Mouse (Mus musculus) midbrain, embryonic 15.5 days (tissue): Measurements from ENCODE around the gene Nedd9. TPM values are rescaled to one million over a fixed set of nuclear protein-coding genes. Genes with fewer than 3 reads are reported as not detected.
A peak's percentile ranks its signal among the peaks of the same experiment; 100 is the strongest.
"Not testable (repeated sequence)": the region's sequence is repeated elsewhere in the genome, so short reads cannot be mapped to it uniquely, and the experiment has no call there.

Source experiments
- ATAC-seq: fragments of 200-750 bp; cut with Nextera tagmentation; replicated peaks from 2 replicates; pipeline ENCODE4 v1.8.0; 2017; ENCODE audit warnings: moderate TSS enrichment
- H3K27ac ChIP-seq: fragments of 300-500 bp; sonication (generic); 2 replicates; pipeline ENCODE4 v1.5.1; 2015; ENCODE audit warnings: mild to moderate bottlenecking, inconsistent platforms
- H3K27me3 ChIP-seq: fragments of 300-500 bp; sonication (generic); replicated peaks from 2 replicates; pipeline ENCODE4 v1.6.1; 2015; ENCODE audit warnings: inconsistent platforms
- H3K36me3 ChIP-seq: fragments of 300-500 bp; sonication (generic); replicated peaks from 2 replicates; pipeline ENCODE4 v1.6.1; 2015; ENCODE audit warnings: inconsistent platforms
- H3K4me1 ChIP-seq: fragments of 300-500 bp; sonication (generic); 2 replicates; pipeline ENCODE4 v1.6.1; 2015; ENCODE audit warnings: inconsistent platforms
- H3K4me2 ChIP-seq: fragments of 300-500 bp; sonication (generic); 2 replicates; pipeline ENCODE4 v1.6.1; 2015; ENCODE audit warnings: inconsistent platforms, mild to moderate bottlenecking, moderate library complexity
- H3K4me3 ChIP-seq: fragments of 300-500 bp; sonication (generic); 2 replicates; pipeline ENCODE4 v1.5.1; 2015; ENCODE audit warnings: mild to moderate bottlenecking, inconsistent platforms
- H3K9ac ChIP-seq: fragments of 300-500 bp; sonication (generic); 2 replicates; pipeline ENCODE4 v1.6.1; 2015; ENCODE audit warnings: mild to moderate bottlenecking, inconsistent platforms
- H3K9me3 ChIP-seq: fragments of 300-500 bp; sonication (generic); 2 replicates; pipeline ENCODE4 v1.6.1; 2016; ENCODE audit warnings: inconsistent platforms
- WGBS: fragments of 180-500 bp; shearing (Covaris S2); methylation state at CpG from one replicate; pipeline ENCODE4 v1.1.7; 2015; ENCODE audit warnings: mixed read lengths; 5-methylcytosine and 5-hydroxymethylcytosine counted together
- polyA plus RNA-seq: library from polyadenylated mRNA; unstranded; fragments of >200 nt; fragmentation: Nextera tagmentation; extraction: Ambion mirVana; gene quantifications from 2 replicates; pipeline ENCODE4 v1.2.1, GENCODE M21; 2015

Gene Nedd9
- polyA plus RNA-seq, 1 experiment from 2014 or later: 13.3 TPM

DNA sequence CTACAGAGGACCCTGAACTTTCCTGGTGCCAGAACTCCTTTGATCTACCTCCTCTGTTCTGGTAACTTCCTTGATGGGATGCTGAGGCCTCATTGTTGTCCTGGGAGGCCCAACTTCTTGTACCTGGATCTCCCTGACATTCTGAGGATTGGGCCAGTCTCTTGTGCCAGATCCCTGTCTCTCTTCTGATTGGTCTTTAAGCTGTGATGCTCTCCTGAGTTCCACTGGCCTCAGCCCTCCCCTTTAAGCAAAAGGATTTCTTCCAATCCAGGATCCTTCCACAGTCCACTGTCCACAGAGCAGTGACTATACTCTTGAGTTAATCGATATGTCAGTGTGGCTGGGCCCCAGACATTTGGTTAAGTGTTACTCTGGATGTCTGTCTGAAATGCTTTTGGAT lies 112.3 kb downstream of the Nedd9 start:
- H3K36me3 ChIP-seq: no peaks in the 10 kb centered on the region
- H3K27me3 ChIP-seq: no peaks in the 10 kb centered on the region
- H3K9me3 ChIP-seq: no peaks in the 10 kb centered on the region
- no peak overlapping the region for H3K27ac ChIP-seq
- H3K9ac ChIP-seq: no peak overlapping the region
- 88% methylated on average over 1 of the region's 1 CpGs for WGBS
- no peak overlapping the region for H3K4me3 ChIP-seq
- no peaks in the 10 kb centered on the region for H3K4me1 ChIP-seq
- H3K4me2 ChIP-seq: no peak overlapping the region
- no peak for ATAC-seq

DNA sequence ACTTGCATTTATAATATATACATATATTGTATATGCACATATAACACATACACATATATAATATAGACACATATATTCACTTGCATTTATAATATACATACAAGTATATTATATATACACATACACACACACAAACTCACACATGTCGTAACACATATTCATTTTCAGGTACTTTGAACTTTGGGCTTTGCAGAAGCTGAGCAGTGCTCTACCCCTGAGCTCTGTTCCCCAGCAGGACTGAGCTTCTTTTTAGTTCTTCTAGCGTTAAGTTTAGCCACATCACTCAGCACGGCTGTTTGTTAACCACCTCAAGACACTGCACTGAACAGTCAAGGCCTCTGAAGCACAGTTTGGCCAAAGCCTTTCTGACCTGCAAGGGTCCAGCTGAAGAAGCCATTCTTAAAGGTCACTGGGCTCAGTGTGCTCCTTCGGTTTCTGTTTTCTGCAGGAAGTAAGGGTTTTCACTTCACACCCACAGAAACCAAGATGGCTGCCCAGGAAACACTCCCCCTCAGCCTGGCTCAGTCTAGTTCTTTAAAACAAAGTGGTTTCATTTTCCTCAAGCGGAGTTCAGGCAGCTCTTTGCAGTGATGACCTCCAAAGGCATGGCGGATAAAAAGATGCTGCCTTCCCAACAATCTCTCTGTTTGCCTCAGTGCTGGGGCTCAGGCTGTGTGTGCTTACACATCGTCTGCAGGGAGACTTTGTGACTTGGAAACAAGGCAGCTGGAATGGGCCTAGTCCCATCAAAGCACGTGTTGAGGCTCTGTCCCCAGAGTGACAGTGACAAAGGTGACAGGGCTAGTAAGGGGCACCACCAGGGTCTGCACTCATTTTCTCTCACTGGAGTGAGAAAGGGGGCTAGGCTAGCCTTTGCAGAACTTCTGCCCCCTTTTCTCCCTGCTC lies 114.4 kb downstream of the Nedd9 start:
- H3K4me3 ChIP-seq: no peak overlapping the region
- WGBS: 77% methylated on average over 8 of the region's 8 CpGs
- H3K4me2 ChIP-seq: no peak overlapping the region
- H3K9ac ChIP-seq: no peak overlapping the region
- H3K27me3 ChIP-seq: no peaks in the 10 kb centered on the region
- ATAC-seq: no peak
- no peaks in the 10 kb centered on the region for H3K4me1 ChIP-seq
- H3K36me3 ChIP-seq: no peaks in the 10 kb centered on the region
- no peak overlapping the region for H3K27ac ChIP-seq
- H3K9me3 ChIP-seq: no peaks in the 10 kb centered on the region

DNA sequence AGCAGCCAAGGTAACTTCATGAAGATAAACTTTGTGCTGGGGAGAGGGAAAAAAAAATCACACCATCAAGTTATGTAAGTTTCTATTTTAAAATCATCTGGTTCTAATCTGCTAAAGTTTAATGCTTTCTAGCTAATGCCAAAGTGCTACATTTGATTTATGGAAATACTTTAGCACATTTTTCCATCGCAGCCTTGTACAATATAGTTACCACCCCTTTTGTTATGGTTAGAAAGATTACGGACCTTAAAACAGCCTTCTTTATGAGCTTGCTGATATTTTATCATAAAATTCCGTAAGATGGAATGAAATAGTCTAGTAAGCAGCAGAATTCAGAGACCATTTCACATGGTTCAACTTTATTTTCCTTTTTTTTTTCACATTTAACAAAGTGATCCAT lies 115.6 kb downstream of the Nedd9 start:
- Histone ChIP-seq H3K36me3 (no peaks in the 10 kb centered on the region), H3K4me2 (no peak overlapping the region), H3K4me3 (no peak overlapping the region), H3K9me3 (no peaks in the 10 kb centered on the region), H3K9ac (no peak overlapping the region), H3K4me1 (no peaks in the 10 kb centered on the region), H3K27me3 (no peaks in the 10 kb centered on the region), H3K27ac (no peak overlapping the region)
- 89% methylated on average over 3 of the region's 3 CpGs for WGBS
- ATAC-seq: no peak

DNA sequence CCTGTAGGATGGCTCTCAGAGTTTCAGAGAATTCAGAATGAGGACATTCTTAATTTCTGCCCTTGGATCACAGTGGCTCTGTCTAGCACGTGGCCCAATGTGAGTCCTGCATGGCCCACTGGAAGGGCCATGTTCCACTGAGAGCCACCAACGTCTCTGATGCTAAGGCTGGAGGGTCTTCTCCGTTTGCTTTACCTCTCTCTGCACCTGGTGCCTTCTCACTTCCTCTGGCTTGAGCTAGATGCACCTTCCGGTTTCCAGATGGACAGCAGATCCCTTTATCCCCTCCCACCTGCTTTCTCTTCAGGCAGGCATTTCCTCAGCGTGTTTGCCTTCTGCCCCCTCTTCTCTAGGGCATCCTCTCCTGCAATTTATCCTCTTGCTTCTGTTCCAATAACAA lies 118.5 kb downstream of the Nedd9 start:
- 89% methylated on average over 5 of the region's 5 CpGs for WGBS
- no peak overlapping the region for H3K4me3 ChIP-seq
- H3K4me2 ChIP-seq: no peak overlapping the region
- no peaks in the 10 kb centered on the region for H3K9me3 ChIP-seq
- no peak overlapping the region for H3K27ac ChIP-seq
- H3K36me3 ChIP-seq: no peaks in the 10 kb centered on the region
- no peaks in the 10 kb centered on the region for H3K4me1 ChIP-seq
- no peak overlapping the region for H3K9ac ChIP-seq
- no peak for ATAC-seq
- H3K27me3 ChIP-seq: no peaks in the 10 kb centered on the region

DNA sequence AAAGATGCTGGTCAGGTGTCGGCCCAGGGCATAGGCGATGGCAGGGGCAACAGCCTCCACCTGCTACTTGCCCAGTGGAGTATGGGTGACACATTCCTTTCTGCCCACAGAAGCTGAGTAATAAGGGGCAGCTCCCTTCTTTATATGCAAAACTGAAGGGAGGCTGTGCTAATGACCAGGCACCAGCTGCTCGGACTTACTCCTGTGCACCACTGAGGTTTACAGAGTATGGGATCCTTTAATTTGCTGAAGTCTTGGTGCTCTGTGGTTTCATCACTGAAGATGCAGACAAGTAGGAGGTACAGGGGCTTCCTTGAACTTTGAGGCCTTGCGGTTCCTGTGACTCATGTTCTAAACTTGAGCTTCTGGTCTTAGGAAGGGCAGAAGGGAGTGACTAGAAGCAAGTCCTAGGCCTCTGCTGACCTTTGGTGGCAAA lies 120.0 kb downstream of the Nedd9 start:
- Histone ChIP-seq H3K9ac (no peak overlapping the region), H3K27ac (no peak overlapping the region), H3K4me1 (no peaks in the 10 kb centered on the region), H3K4me2 (no peak overlapping the region), H3K4me3 (no peak overlapping the region), H3K27me3 (no peaks in the 10 kb centered on the region), H3K36me3 (no peaks in the 10 kb centered on the region), H3K9me3 (no peaks in the 10 kb centered on the region)
- WGBS: 83% methylated on average over 4 of the region's 4 CpGs
- no peak for ATAC-seq

DNA sequence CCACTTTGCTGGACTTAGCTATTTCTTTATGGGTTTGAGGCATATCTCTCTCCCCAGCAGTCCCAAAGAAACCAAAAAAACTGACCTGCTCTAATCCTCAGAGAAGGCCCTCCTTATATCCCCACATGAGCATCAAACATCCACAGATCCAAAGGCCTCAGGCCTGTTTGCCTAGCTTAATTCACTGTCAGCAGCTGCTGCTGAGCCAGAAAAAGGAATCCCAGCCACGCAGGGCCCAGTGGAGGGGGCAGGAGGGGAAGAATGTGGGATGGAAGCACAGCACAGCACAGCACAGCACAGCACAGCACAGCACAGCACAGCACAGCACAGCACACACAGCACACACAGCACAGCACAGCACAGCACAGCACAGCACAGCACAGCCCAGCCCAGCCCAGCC lies 120.6 kb downstream of the Nedd9 start:
- H3K27ac ChIP-seq, H3K4me1 ChIP-seq, H3K9ac ChIP-seq, H3K4me2 ChIP-seq, H3K27me3 ChIP-seq, ATAC-seq, H3K36me3 ChIP-seq, H3K9me3 ChIP-seq, H3K4me3 ChIP-seq: not testable (repeated sequence)
- WGBS: 8% methylated on average over 1 of the region's 1 CpGs

DNA sequence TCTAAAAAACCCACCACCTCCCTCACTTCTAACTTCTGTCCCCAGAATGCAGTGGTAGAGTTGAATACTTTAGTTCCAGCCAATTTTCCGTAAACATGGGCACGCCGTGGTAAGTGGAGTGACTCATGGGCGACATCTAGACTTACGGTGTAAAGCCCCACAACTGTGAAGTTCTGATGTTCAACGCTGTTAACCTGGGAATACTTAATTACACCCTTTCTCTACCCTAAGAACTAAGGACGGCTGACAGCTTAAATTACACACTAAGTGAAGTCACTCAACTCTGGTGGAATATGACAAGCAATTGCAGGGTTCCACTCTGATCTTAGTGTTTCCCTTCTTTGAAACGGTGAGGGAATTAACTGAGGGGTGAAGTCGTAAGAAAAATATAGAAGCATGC lies 122.9 kb downstream of the Nedd9 start:
- H3K36me3 ChIP-seq: no peaks in the 10 kb centered on the region
- no peak overlapping the region for H3K4me3 ChIP-seq
- WGBS: 83% methylated on average over 9 of the region's 9 CpGs
- no peak overlapping the region for H3K4me2 ChIP-seq
- no peaks in the 10 kb centered on the region for H3K9me3 ChIP-seq
- H3K27me3 ChIP-seq: 0 out of 2 replicates have a peak, but pooled peaks cover 6% of the 10 kb centered on the region
- H3K27ac ChIP-seq: no peak overlapping the region
- H3K4me1 ChIP-seq: peaks cover 12% of the 10 kb centered on the region
- no peak for ATAC-seq
- no peak overlapping the region for H3K9ac ChIP-seq

DNA sequence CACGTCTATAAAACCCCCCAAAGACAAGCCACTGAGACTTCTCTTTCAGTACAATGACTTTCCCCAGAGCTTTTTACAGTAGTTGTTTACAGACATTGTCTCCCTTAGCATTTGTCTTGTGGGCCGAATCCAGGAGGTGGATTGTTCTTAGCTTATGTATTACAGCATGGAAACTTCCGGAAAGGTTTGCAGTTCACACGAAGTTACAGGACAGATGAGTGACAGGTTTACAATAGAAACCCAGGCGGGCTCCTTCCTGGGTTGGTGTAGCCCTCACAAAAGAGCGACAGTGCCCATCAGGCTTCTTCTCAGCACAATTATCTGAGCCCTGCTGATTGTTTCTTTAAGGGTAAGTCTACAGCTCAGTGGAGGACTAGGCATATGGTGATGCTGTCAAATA lies 124.3 kb downstream of the Nedd9 start:
- H3K27me3 ChIP-seq: 0 out of 2 replicates have a peak, but pooled peaks cover 6% of the 10 kb centered on the region
- H3K4me3 ChIP-seq: no peak overlapping the region
- WGBS: 59% methylated on average over 6 of the region's 6 CpGs
- H3K36me3 ChIP-seq: no peaks in the 10 kb centered on the region
- no peak overlapping the region for H3K4me2 ChIP-seq
- peaks cover 17% of the 10 kb centered on the region for H3K4me1 ChIP-seq
- no peak overlapping the region for H3K27ac ChIP-seq
- no peak overlapping the region for H3K9ac ChIP-seq
- no peak for ATAC-seq
- no peaks in the 10 kb centered on the region for H3K9me3 ChIP-seq

DNA sequence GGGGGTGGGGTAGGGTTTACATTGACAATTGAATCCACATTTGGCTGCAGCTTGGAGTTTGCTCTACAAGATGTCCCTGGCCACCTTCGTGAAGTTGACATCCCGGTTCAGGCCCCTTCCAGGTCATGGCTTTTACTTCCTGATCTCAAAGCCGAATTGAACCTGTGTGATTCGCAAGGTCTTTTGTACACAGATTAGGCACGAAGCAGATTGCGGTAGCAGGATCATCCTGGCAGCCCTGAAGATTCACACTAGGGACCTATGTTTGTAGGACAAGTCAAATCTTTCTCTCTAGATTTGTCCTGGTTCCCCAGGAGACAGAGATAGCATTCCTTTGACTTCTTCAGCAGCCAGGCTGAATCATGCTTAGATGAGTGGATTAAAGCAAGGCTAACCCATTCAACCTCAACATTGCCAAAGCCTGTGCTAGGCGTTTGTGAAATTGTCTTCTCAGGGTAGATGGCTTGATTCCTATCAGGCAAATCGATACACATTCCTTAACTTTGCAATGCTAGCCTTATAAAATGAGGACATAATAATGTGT lies 126.8 kb downstream of the Nedd9 start:
- Histone ChIP-seq H3K27me3 (0 out of 2 replicates have a peak, but pooled peaks cover 6% of the 10 kb centered on the region), H3K36me3 (no peaks in the 10 kb centered on the region), H3K9me3 (no peaks in the 10 kb centered on the region), H3K9ac (no peak overlapping the region), H3K4me3 (no peak overlapping the region), H3K27ac (no peak overlapping the region), H3K4me1 (peaks cover 29% of the 10 kb centered on the region), H3K4me2 (peak overlapping the region; percentile 67; the same call in 1 of the 2 replicates)
- ATAC-seq: no peak
- 12% methylated on average over 8 of the region's 8 CpGs for WGBS

DNA sequence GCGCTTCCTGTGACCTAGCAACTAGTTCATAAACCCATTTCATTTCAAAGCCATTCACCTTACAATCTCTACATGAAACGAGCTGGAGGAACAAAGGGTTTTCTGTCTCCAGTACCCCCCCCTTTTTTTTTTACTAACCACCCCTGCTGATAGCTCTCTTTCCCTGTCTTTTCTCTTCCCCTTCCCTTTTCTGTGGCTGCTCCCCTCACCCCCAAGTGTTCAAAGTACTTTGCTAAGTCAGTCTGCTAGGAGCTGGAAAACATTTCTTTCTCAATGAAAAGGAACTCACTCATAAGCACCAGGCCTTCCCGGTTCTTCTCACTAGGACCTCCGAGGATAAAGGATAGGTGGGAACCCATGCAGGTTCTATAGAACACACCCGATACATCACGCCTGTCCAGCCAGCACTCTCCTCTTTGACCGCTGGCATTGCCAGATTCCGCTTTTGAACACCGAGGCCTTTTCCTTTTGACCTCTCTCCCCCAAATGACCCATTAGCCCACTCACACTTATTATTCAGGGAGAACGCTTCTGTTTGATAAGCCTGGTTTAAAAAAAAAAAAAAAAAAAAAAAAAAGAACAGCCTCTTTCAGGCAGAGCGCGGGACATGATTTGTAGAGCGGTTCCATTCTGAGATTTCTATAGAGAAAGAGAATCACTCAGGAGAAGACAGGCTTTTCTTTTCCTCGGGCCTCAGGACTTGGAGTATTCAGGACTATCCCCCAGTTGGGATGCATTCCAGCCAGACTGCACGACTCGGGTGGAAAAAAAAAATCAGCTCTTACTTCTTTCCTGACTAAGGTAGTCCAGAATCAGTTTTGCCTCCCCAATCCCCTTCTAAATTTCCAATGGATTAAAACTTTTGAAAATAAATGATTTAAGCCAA lies 127.6 kb downstream of the Nedd9 start:
- peak overlapping the region; percentile 88 for H3K27ac ChIP-seq
- peak overlapping the region; percentile 20; the same call in 1 of the 2 replicates for H3K9ac ChIP-seq

DNA sequence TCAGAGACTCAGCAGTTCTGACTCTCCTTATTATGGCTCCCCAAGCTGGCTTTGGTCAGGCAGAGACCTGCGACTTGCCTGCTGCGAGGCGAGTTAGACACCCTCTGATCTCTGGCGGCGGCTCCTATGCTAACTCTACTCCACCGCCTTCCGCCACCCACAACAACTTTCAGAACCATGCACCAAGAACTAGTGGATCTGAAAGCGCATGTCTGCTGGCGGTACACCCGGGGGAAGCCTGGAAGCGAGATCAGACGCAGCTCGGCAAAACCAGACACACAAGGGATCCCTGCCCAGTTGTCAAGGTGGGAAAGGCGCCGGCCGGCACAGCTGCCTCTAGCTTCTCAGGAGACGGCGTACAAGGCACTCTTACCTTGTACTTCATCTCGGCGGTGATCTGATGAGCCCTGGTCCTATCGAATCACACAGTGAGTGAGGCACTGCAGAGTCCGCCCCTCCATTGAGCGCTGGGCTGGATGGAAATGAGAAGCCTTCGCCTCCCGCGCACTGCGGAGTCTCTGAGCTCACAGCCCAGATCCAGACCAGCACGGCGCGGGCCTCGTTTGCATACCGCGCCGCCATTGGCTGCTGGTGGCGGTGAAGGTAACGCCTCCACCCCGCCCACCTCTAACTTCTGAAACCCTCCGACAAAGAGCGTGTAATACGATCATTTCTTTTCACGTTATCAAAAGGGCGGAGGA lies 128.5 kb downstream of the Nedd9 start:
- ATAC-seq: peak; percentile 99
- Histone ChIP-seq H3K27me3 (0 out of 2 replicates have a peak, but pooled peaks cover 6% of the 10 kb centered on the region), H3K9ac (peak overlapping the region; percentile 59), H3K27ac (peak overlapping the region; percentile 88), H3K36me3 (no peaks in the 10 kb centered on the region), H3K4me1 (peaks cover 39% of the 10 kb centered on the region), H3K4me3 (peak overlapping the region; percentile 54), H3K9me3 (no peaks in the 10 kb centered on the region), H3K4me2 (peak overlapping the region; percentile 67)
- WGBS: under 1% methylated on average over 42 of the region's 42 CpGs

More for the DNA sequence above, 127.6 kb downstream of the Nedd9 start:
- Histone ChIP-seq H3K4me1 (peaks cover 30% of the 10 kb centered on the region), H3K9me3 (no peaks in the 10 kb centered on the region), H3K4me2 (peak overlapping the region; percentile 67), H3K36me3 (no peaks in the 10 kb centered on the region), H3K4me3 (peak overlapping the region; percentile 54), H3K27me3 (0 out of 2 replicates have a peak, but pooled peaks cover 6% of the 10 kb centered on the region)
- WGBS: 1% methylated on average over 16 of the region's 16 CpGs
- ATAC-seq: peak; percentile 10
